Mouse (Mus musculus): Measurements from ENCODE around the gene AU015836. TPM values are rescaled to one million over a fixed set of nuclear protein-coding genes. Genes with fewer than 3 reads are reported as not detected.
"Not testable (repeated sequence)": the region's sequence is repeated elsewhere in the genome, so short reads cannot be mapped to it uniquely, and the experiment has no call there.

AU015836 gene
- total and polyA plus RNA-seq, 3 experiments, result not detected

DNA sequence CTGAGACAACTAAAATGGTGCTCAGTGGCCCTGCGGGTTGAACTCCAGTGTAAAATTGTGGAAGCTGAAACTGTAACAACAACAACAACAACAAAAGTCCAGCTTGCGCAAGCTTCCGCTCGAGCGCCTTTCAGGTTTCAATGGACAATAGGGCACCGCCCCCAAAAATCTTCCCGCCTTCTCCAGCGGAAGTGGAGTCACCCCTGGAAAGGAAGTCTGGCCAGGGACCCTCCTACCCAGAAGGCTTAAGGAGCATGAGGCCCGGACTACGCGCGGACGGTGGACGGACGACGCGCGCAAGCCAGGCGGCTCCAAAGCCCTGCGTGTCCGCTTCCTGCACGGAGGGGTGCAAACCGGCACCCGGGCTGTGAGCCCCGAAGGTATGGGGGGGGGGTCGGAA, 11.9 kb downstream of the AU015836 start:
- TF ChIP-seq CTCF (IDR thresholded peaks at IDR 0.05; ENCODE audit: low read depth, low read length), result no peak
- TF ChIP-seq GATA2 (IDR thresholded peaks at IDR 0.05; ENCODE audit: borderline replicate concordance, low read depth, low read length), result no peak
- no peak for TF ChIP-seq POLR2AphosphoS5 (IDR thresholded peaks at IDR 0.05; ENCODE audit: insufficient replicate concordance, low read depth, low read length)
- TF ChIP-seq GATA1 (IDR thresholded peaks at IDR 0.05; ENCODE audit: borderline replicate concordance, low read length), result no peak
- TF ChIP-seq TAL1 (conservative IDR thresholded peaks at IDR 0.05; ENCODE audit: low read depth, low read length), result no peak
- Histone ChIP-seq H3K36me3 (replicated peaks) (no peaks in the 10 kb centered on the region), H3K4me3 (ENCODE audit: low read depth, low read length) (no peak overlapping the region), H3K4me1 (ENCODE audit: insufficient read depth, low read depth, low read length) (no peaks in the 10 kb centered on the region), H3K27me3 (ENCODE audit: insufficient read depth, low read length) (peaks cover 11% of the 10 kb centered on the region; the same call in 1 of the 2 replicates), H3K9me3 (replicated peaks) (no peaks in the 10 kb centered on the region)
- ATAC-seq (ENCODE audit: extremely low read depth, insufficient number of reproducible peaks, low FRiP score, poor library complexity, severe bottlenecking) (no peak), DNase-seq (ENCODE audit: low spot score) (no peak)

DNA sequence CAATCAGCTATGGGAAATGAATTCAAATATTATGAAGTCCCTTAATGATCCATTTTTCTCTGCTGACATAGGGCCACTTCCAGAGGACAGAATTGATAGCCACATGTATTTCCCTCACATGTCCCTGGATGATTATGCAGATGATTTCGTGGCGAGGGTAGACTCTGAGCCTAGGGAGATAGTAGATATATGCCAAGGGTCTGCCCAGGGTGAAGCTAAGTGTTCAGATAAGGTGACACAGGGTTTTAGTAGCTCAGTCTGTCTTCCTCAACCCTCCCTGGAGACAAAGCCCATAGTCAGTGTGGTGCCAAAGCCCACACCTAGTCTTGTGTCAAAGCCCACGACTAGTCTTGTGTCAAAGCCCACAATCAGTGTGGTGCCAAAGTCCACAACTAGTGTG, 13.7 kb downstream of the AU015836 start:
- no peak for ATAC-seq (ENCODE audit: extremely low read depth, insufficient number of reproducible peaks, low FRiP score, poor library complexity, severe bottlenecking)

DNA sequence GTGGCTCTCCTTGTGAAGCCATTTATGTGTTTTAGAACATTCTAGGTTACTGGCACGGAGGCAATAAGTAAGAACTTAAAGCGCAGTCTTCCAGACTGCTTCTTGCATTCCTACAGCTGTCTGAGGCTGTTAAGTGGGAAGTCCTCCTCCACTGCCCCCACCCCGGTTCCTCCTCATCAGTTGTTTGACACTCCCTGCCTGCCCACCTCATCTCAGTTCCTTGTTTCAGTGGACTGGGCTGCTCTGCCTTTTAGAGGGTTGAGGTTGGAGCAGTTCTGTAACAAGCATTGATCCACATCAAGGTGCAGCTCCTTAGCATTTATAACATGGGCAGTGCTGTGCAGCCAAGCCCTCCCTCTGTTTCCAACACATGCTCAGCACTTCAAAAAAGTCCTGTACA, 16.6 kb downstream of the AU015836 start:
- ATAC-seq (ENCODE audit: extremely low read depth, insufficient number of reproducible peaks, low FRiP score, poor library complexity, severe bottlenecking); H3K27me3 ChIP-seq (ENCODE audit: insufficient read depth, low read length); H3K9me3 ChIP-seq (replicated peaks); H3K36me3 ChIP-seq (replicated peaks); H3K4me3 ChIP-seq (ENCODE audit: low read depth, low read length); H3K4me1 ChIP-seq (ENCODE audit: insufficient read depth, low read depth, low read length); DNase-seq (ENCODE audit: low spot score): not testable (repeated sequence)

More for the DNA sequence above, 13.7 kb downstream of the AU015836 start:
- no peak overlapping the region for H3K4me3 ChIP-seq (ENCODE audit: low read depth, low read length)
- DNase-seq (ENCODE audit: low spot score), result no peak
- no peaks in the 10 kb centered on the region for H3K36me3 ChIP-seq (replicated peaks)
- H3K9me3 ChIP-seq (replicated peaks), result no peaks in the 10 kb centered on the region
- H3K4me1 ChIP-seq (ENCODE audit: insufficient read depth, low read depth, low read length), result no peaks in the 10 kb centered on the region
- TF ChIP-seq TAL1 (conservative IDR thresholded peaks at IDR 0.05; ENCODE audit: low read depth, low read length) (no peak), CTCF (IDR thresholded peaks at IDR 0.05; ENCODE audit: low read depth, low read length) (no peak), POLR2AphosphoS5 (IDR thresholded peaks at IDR 0.05; ENCODE audit: insufficient replicate concordance, low read depth, low read length) (no peak), GATA1 (IDR thresholded peaks at IDR 0.05; ENCODE audit: borderline replicate concordance, low read length) (no peak), GATA2 (IDR thresholded peaks at IDR 0.05; ENCODE audit: borderline replicate concordance, low read depth, low read length) (no peak)
- H3K27me3 ChIP-seq (ENCODE audit: insufficient read depth, low read length), result peaks cover 11% of the 10 kb centered on the region; the same call in 1 of the 2 replicates

DNA sequence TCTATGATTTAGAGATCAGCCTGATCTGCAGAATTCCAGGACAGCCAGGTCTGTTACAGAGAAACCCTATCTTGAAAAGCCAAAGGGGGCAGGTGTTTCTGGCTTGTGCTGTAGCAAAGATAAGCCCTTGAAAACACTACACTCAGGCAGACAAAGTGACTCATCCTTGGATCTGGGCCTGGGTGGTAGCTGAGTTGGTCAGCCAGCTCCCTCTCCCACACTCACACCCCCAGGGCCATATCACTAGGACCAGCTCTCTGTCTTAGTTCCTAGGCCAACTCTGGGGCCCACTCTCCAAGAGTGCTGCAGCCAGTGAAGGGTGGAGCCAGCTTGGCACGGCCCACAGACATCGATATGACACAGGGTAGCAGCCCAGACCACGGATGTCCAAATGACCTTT, 38.5 kb downstream of the AU015836 start:
- no peak overlapping the region; the same call in 1 of the 2 replicates for H3K4me3 ChIP-seq (ENCODE audit: low read depth, low read length)
- ATAC-seq (ENCODE audit: extremely low read depth, insufficient number of reproducible peaks, low FRiP score, poor library complexity, severe bottlenecking) (peak; percentile 40; the same call in 1 of the 2 replicates), DNase-seq (ENCODE audit: low spot score) (no peak)
- H3K9me3 ChIP-seq (replicated peaks), result no peaks in the 10 kb centered on the region
- H3K4me1 ChIP-seq (ENCODE audit: insufficient read depth, low read depth, low read length), result peaks cover 22% of the 10 kb centered on the region
- no peaks in the 10 kb centered on the region for H3K27me3 ChIP-seq (ENCODE audit: insufficient read depth, low read length)
- H3K36me3 ChIP-seq (replicated peaks), result no peaks in the 10 kb centered on the region
- TF ChIP-seq POLR2AphosphoS5 (IDR thresholded peaks at IDR 0.05; ENCODE audit: insufficient replicate concordance, low read depth, low read length) (no peak), TAL1 (conservative IDR thresholded peaks at IDR 0.05; ENCODE audit: low read depth, low read length) (no peak; the same call in 1 of the 2 replicates), CTCF (IDR thresholded peaks at IDR 0.05; ENCODE audit: low read depth, low read length) (no peak), GATA2 (IDR thresholded peaks at IDR 0.05; ENCODE audit: borderline replicate concordance, low read depth, low read length) (no peak), GATA1 (IDR thresholded peaks at IDR 0.05; ENCODE audit: borderline replicate concordance, low read length) (no peak)

DNA sequence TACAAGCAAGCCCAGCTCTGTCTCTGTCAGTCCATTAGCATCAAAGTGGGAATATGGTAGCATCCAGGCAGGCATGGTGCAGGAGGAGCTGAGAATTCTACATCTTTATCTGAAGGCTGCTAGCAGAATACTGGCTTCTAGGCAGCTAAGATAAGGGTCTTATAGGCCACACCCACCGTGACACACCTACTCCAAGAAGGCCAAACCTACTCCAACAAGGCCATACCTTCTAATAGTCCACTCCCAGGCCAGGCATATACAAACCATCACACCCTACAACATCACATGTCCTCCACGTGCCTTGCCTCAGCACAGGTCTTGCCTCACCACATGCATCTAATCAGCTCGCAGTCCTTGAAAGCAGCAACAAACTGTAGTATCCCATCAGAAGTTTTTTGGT, 41.0 kb downstream of the AU015836 start:
- DNase-seq (ENCODE audit: low spot score) (no peak), ATAC-seq (ENCODE audit: extremely low read depth, insufficient number of reproducible peaks, low FRiP score, poor library complexity, severe bottlenecking) (no peak)
- H3K36me3 ChIP-seq (replicated peaks), result no peaks in the 10 kb centered on the region
- H3K4me1 ChIP-seq (ENCODE audit: insufficient read depth, low read depth, low read length), result peaks cover 22% of the 10 kb centered on the region
- no peaks in the 10 kb centered on the region for H3K9me3 ChIP-seq (replicated peaks)
- no peaks in the 10 kb centered on the region for H3K27me3 ChIP-seq (ENCODE audit: insufficient read depth, low read length)
- H3K4me3 ChIP-seq (ENCODE audit: low read depth, low read length), result no peak overlapping the region
- TF ChIP-seq CTCF (IDR thresholded peaks at IDR 0.05; ENCODE audit: low read depth, low read length) (no peak), GATA1 (IDR thresholded peaks at IDR 0.05; ENCODE audit: borderline replicate concordance, low read length) (no peak), TAL1 (conservative IDR thresholded peaks at IDR 0.05; ENCODE audit: low read depth, low read length) (no peak), GATA2 (IDR thresholded peaks at IDR 0.05; ENCODE audit: borderline replicate concordance, low read depth, low read length) (no peak), POLR2AphosphoS5 (IDR thresholded peaks at IDR 0.05; ENCODE audit: insufficient replicate concordance, low read depth, low read length) (no peak)

DNA sequence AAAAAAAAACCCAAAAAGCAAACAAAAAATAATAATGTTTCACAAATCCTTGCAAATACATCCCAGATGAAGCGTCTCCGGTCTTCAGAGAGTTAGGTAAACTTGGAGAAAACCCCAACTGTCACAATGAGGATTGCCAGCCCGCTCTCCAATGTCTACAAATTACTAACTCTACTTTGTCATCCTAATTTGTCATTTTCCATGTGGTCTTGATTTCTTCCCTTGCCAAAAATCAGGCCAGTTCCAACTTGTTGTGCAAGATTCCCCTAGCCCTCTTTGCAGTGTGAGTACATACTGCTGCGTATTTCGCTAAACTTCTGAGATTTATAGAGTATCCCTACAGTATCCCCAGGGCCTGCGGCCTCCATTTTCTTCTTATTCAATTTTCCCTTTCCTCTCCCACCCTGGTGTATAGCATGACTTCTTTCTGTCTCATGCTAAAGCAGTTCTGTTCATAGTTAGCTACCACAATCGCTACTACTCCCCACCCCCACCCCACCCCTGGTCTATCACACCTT, 43.3 kb downstream of the AU015836 start:
- Histone ChIP-seq H3K9me3 (replicated peaks) (no peaks in the 10 kb centered on the region), H3K36me3 (replicated peaks) (no peaks in the 10 kb centered on the region), H3K27me3 (ENCODE audit: insufficient read depth, low read length) (no peaks in the 10 kb centered on the region), H3K4me3 (ENCODE audit: low read depth, low read length) (no peak overlapping the region), H3K4me1 (ENCODE audit: insufficient read depth, low read depth, low read length) (peaks cover 22% of the 10 kb centered on the region)
- TF ChIP-seq POLR2AphosphoS5 (IDR thresholded peaks at IDR 0.05; ENCODE audit: insufficient replicate concordance, low read depth, low read length) (no peak), GATA2 (IDR thresholded peaks at IDR 0.05; ENCODE audit: borderline replicate concordance, low read depth, low read length) (no peak), TAL1 (conservative IDR thresholded peaks at IDR 0.05; ENCODE audit: low read depth, low read length) (no peak), GATA1 (IDR thresholded peaks at IDR 0.05; ENCODE audit: borderline replicate concordance, low read length) (no peak), CTCF (IDR thresholded peaks at IDR 0.05; ENCODE audit: low read depth, low read length) (no peak)
- ATAC-seq (ENCODE audit: extremely low read depth, insufficient number of reproducible peaks, low FRiP score, poor library complexity, severe bottlenecking) (no peak), DNase-seq (ENCODE audit: low spot score) (no peak)
